Comparison of ENCODE assay signal across 8 mouse cellular contexts in genomic region chr2:91950275-91951085, GRCm38 (mm10). TPM values are rescaled to one million over a fixed set of nuclear protein-coding genes. Genes with fewer than 3 reads are reported as not detected.
DNase-seq lines count a peak whose midpoint lies in the region; ATAC-seq lines count a peak whose summit lies in the region.

No protein-coding gene starts in this region.

- H3K27ac ChIP-seq in embryonic facial prominence, embryonic 12.5 days: peak overlapping the region; percentile 75
- H3K27ac ChIP-seq in heart, embryonic 16.5 days (ENCODE audit: low read length): peak overlapping the region; percentile 99

- H3K9me3 ChIP-seq in embryonic facial prominence, embryonic 12.5 days: no peaks in the 10 kb centered on the region
- no peaks in the 10 kb centered on the region for H3K9me3 ChIP-seq in heart, embryonic 16.5 days (replicated peaks; ENCODE audit: control insufficient read depth, low read length)

- H3K27me3 ChIP-seq in embryonic facial prominence, embryonic 12.5 days: no peaks in the 10 kb centered on the region
- H3K27me3 ChIP-seq in heart, embryonic 16.5 days (ENCODE audit: control insufficient read depth, insufficient read depth, low read length): no peaks in the 10 kb centered on the region

- H3K4me3 ChIP-seq in embryonic facial prominence, embryonic 12.5 days: peak overlapping the region; percentile 12; the same call in 1 of the 2 replicates
- peak overlapping the region; percentile 56 for H3K4me3 ChIP-seq in heart, embryonic 16.5 days (ENCODE audit: low read length)

- H3K4me1 ChIP-seq in embryonic facial prominence, embryonic 12.5 days: peaks cover 47% of the 10 kb centered on the region
- peaks cover 72% of the 10 kb centered on the region for H3K4me1 ChIP-seq in heart, embryonic 16.5 days (ENCODE audit: control insufficient read depth, insufficient read depth, low read length)

- peak overlapping the region; percentile 43 for H3K4me2 ChIP-seq in embryonic facial prominence, embryonic 12.5 days (replicated peaks)
- H3K4me2 ChIP-seq in heart, embryonic 16.5 days (ENCODE audit: low read depth, low read length): peak overlapping the region; percentile 81

- no peak overlapping the region for H3K9ac ChIP-seq in embryonic facial prominence, embryonic 12.5 days
- H3K9ac ChIP-seq in heart, embryonic 16.5 days (ENCODE audit: low read length): peak overlapping the region; percentile 84

- H3K36me3 ChIP-seq in embryonic facial prominence, embryonic 12.5 days: no peaks in the 10 kb centered on the region
- H3K36me3 ChIP-seq in heart, embryonic 16.5 days (ENCODE audit: control insufficient read depth, insufficient read depth): no peaks in the 10 kb centered on the region; the same call in 1 of the 2 replicates

- ATAC-seq in embryonic facial prominence, embryonic 12.5 days (ENCODE audit: insufficient number of reproducible peaks, insufficient read depth, low FRiP score, low TSS enrichment): peak; percentile 23
- ATAC-seq in heart, embryonic 16.5 days (replicated peaks; ENCODE audit: extremely low read depth, insufficient read depth, low FRiP score): peak; percentile 83
- ATAC-seq in megakaryocyte-erythroid progenitor cell, adult 5-6 weeks (replicated peaks; ENCODE audit: low FRiP score, low TSS enrichment, poor library complexity, severe bottlenecking): peak; percentile 54

- WGBS in embryonic facial prominence, embryonic 12.5 days: 14% methylated on average over 15 of the region's 15 CpGs
- WGBS in heart, embryonic 16.5 days: 14% methylated on average over 15 of the region's 15 CpGs

- peak; percentile 37 for DNase-seq in spleen, adult 18-20 months
- no peak for DNase-seq in spleen, adult 12 weeks (ENCODE audit: low spot score)
- peak; percentile 65 to 79 for DNase-seq in kidney, postnatal 4 days
- DNase-seq in thymus, adult 18-20 months: peak; percentile 53 to 72
- DNase-seq in right cerebral cortex, adult 18-20 months: no peak

RNA-seq across cellular contexts. Expression of gene Gm9821, which starts 5.0 kb away (rescaled TPM):
- polyA plus RNA-seq in embryonic facial prominence, embryonic 12.5 days (2016; fragmentation: Nextera tagmentation; extraction: Ambion mirVana): 0.36 and 0.73 TPM in 2 replicates
- polyA plus RNA-seq in heart, embryonic 16.5 days (2015; fragmentation: Nextera tagmentation; extraction: Ambion mirVana): 2.1 and 2.7 TPM in 2 replicates
- total RNA-seq in megakaryocyte-erythroid progenitor cell, adult 5-6 weeks (2014; fragmentation: Nextera tagmentation): not detected in 2 replicates
- total RNA-seq in megakaryocyte-erythroid progenitor cell, adult 5-6 weeks (2017): 0.33 and 1.5 TPM in 2 replicates

RNA-seq across cellular contexts. Expression of gene Mdk, which starts 18.4 kb away (rescaled TPM):
- 1,900 and 1,964 TPM in 2 replicates for polyA plus RNA-seq in embryonic facial prominence, embryonic 12.5 days (2016; fragmentation: Nextera tagmentation; extraction: Ambion mirVana)
- 211 and 253 TPM in 2 replicates for polyA plus RNA-seq in heart, embryonic 16.5 days (2015; fragmentation: Nextera tagmentation; extraction: Ambion mirVana)
- 2.1 TPM in 1 of 2 replicates, not detected in the other for total RNA-seq in megakaryocyte-erythroid progenitor cell, adult 5-6 weeks (2014; fragmentation: Nextera tagmentation)
- total RNA-seq in megakaryocyte-erythroid progenitor cell, adult 5-6 weeks (2017): 0.75 TPM in 1 of 2 replicates, not detected in the other

RNA-seq across cellular contexts. Expression of gene Chrm4, which starts 23.4 kb away (rescaled TPM):
- 0.65 and 1.2 TPM in 2 replicates for polyA plus RNA-seq in embryonic facial prominence, embryonic 12.5 days (2016; fragmentation: Nextera tagmentation; extraction: Ambion mirVana)
- not detected in 2 replicates for polyA plus RNA-seq in heart, embryonic 16.5 days (2015; fragmentation: Nextera tagmentation; extraction: Ambion mirVana)
- total RNA-seq in megakaryocyte-erythroid progenitor cell, adult 5-6 weeks (2014; fragmentation: Nextera tagmentation): 0.94 TPM in 1 of 2 replicates, not detected in the other
- not detected in 2 replicates for total RNA-seq in megakaryocyte-erythroid progenitor cell, adult 5-6 weeks (2017)

RNA-seq across cellular contexts. Expression of gene Dgkz, which starts 25.2 kb away (rescaled TPM):
- polyA plus RNA-seq in embryonic facial prominence, embryonic 12.5 days (2016; fragmentation: Nextera tagmentation; extraction: Ambion mirVana): 39.1 and 40.8 TPM in 2 replicates
- 43.1 and 46.8 TPM in 2 replicates for polyA plus RNA-seq in heart, embryonic 16.5 days (2015; fragmentation: Nextera tagmentation; extraction: Ambion mirVana)
- total RNA-seq in megakaryocyte-erythroid progenitor cell, adult 5-6 weeks (2014; fragmentation: Nextera tagmentation): 172 and 204 TPM in 2 replicates
- total RNA-seq in megakaryocyte-erythroid progenitor cell, adult 5-6 weeks (2017): 44.4 and 60.2 TPM in 2 replicates

Comparison
In these comparisons a context has a peak if more than half of its experiments do, and no peak if none do; other contexts are left out.
1. DNase-seq: peak in spleen, adult 18-20 months (2 of 2), kidney, postnatal 4 days (2 of 2) and thymus, adult 18-20 months (2 of 2); none in spleen, adult 12 weeks (single experiment) and right cerebral cortex, adult 18-20 months (single experiment).
2. ATAC-seq: peak in every context shown above with its lines; median percentile 83 in heart, embryonic 16.5 days; 54 in megakaryocyte-erythroid progenitor cell, adult 5-6 weeks; 23 in embryonic facial prominence, embryonic 12.5 days.